Mouse (Mus musculus): ENCODE results near the gene E130309D02Rik. TPM values are rescaled to one million over a fixed set of nuclear protein-coding genes. Genes with fewer than 3 reads are reported as not detected.

Gene E130309D02Rik
- polyA plus RNA-seq, 1 experiment, result 22.3 TPM

DNA sequence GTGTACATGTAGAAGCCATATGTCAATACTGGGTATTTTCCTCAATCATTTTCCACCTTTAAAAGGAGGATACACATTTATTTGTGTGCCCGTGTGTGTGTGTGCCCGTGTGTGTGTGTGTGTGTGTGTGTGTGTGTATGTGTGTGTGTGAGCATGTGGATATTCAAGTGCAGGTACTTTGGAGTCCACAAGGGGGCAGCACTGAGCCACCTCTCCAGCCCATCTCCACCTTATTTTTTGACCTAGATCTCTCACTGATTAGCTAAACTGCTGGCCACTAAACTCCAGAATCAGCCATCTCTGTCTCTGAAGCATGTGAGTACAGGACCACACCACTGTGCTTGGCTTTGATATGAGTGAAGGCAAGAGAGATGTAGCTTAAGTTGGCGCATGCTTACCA, 20.3 kb downstream of the E130309D02Rik start:
- H3K27me3 ChIP-seq (ENCODE audit: control insufficient read depth, insufficient read depth, low read length, poor library complexity, severe bottlenecking), result peaks cover 4% of the 10 kb centered on the region

GRCm38 (mm10) chr5:143293404-143293803, 21.8 kb downstream of the E130309D02Rik start, which contains the start of gene Zfp853:
TSS of gene Zfp853 (minus strand) at chr5:143293623.
- Histone ChIP-seq H3K27ac (ENCODE audit: insufficient read depth, low read length) (no peak within 1 kb of the TSS), H3K4me1 (ENCODE audit: control insufficient read depth, insufficient read depth, low read length) (no peaks in the 10 kb centered on the region), H3K9me3 (replicated peaks; ENCODE audit: control insufficient read depth, insufficient read depth, low read length, poor library complexity, severe bottlenecking) (no peaks in the 10 kb centered on the region), H3K4me3 (ENCODE audit: low read depth, low read length) (peak within 1 kb of the TSS; percentile 65), H3K27me3 (ENCODE audit: control insufficient read depth, insufficient read depth, low read length, poor library complexity, severe bottlenecking) (peaks cover 4% of the 10 kb centered on the region), H3K9ac (ENCODE audit: low read depth, poor library complexity, severe bottlenecking) (peak within 1 kb of the TSS; percentile 77), H3K36me3 (ENCODE audit: control insufficient read depth, insufficient read depth, low read length, poor library complexity, severe bottlenecking) (no peaks in the 10 kb centered on the region)
- TF ChIP-seq EP300 (IDR thresholded peaks at IDR 0.05; ENCODE audit: insufficient read depth, low read depth, low read length) (no peak), POLR2A (IDR thresholded peaks at IDR 0.05; ENCODE audit: insufficient read depth, low read length) (no peak), CTCF (IDR thresholded peaks at IDR 0.05; ENCODE audit: low read depth, low read length) (no peak)

More for the DNA sequence above, 20.3 kb downstream of the E130309D02Rik start:
- Histone ChIP-seq H3K27ac (ENCODE audit: insufficient read depth, low read length) (no peak overlapping the region), H3K4me3 (ENCODE audit: low read depth, low read length) (no peak overlapping the region), H3K36me3 (ENCODE audit: control insufficient read depth, insufficient read depth, low read length, poor library complexity, severe bottlenecking) (no peaks in the 10 kb centered on the region), H3K9me3 (replicated peaks; ENCODE audit: control insufficient read depth, insufficient read depth, low read length, poor library complexity, severe bottlenecking) (no peaks in the 10 kb centered on the region), H3K9ac (ENCODE audit: low read depth, poor library complexity, severe bottlenecking) (no peak overlapping the region), H3K4me1 (ENCODE audit: control insufficient read depth, insufficient read depth, low read length) (no peaks in the 10 kb centered on the region)
- TF ChIP-seq EP300 (IDR thresholded peaks at IDR 0.05; ENCODE audit: insufficient read depth, low read depth, low read length), result no peak
- peak; percentile 55 for TF ChIP-seq CTCF (IDR thresholded peaks at IDR 0.05; ENCODE audit: low read depth, low read length)

DNA sequence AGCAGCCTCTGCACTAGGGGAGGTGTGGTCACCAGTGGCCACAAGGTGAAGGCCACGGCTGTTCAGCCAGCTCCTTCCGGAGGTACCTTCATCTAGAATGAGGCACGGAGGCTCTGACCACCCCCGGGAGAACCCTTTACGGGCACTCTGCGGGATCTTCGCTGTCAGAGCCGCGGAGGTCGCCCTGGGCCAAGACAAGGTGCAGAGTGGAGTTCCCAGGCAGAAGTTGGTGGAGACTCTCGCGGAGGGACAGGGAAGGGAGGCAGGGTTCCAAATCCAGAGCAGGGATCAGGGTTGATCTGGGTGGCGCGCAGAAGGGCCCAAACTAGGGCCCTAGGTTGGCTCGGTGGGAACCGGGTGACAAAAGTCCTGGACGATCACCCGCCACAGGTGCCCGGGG, 22.3 kb downstream of the E130309D02Rik start:
- H3K27ac ChIP-seq (ENCODE audit: insufficient read depth, low read length), result no peak overlapping the region
- no peak for TF ChIP-seq CTCF (IDR thresholded peaks at IDR 0.05; ENCODE audit: low read depth, low read length)
- TF ChIP-seq POLR2A (IDR thresholded peaks at IDR 0.05; ENCODE audit: insufficient read depth, low read length), result no peak
- no peak for TF ChIP-seq EP300 (IDR thresholded peaks at IDR 0.05; ENCODE audit: insufficient read depth, low read depth, low read length)

DNA sequence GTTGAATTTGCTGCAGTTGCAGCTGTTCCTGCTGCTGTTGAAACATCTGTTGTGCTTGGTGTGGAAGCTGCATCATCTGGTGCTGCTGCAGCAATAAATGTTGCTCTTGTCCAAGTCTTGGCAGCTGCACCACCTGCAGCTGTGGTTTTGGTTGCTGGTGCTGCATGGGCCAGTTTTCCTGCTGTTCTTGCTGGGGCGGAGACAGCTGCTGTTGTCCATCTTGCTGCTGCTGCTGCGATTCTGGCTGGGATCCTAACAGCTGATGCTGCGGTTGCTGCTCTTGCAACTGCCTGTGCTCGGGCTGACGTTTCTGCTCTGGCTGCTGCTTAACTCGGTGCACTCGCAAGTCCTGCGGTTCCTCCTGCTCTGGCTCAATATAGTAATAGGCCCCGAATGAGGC, 25.9 kb downstream of the E130309D02Rik start:
- Histone ChIP-seq H3K27me3 (ENCODE audit: control insufficient read depth, insufficient read depth, low read length, poor library complexity, severe bottlenecking) (peaks cover 4% of the 10 kb centered on the region), H3K9ac (ENCODE audit: low read depth, poor library complexity, severe bottlenecking) (no peak overlapping the region), H3K9me3 (replicated peaks; ENCODE audit: control insufficient read depth, insufficient read depth, low read length, poor library complexity, severe bottlenecking) (no peaks in the 10 kb centered on the region), H3K36me3 (ENCODE audit: control insufficient read depth, insufficient read depth, low read length, poor library complexity, severe bottlenecking) (no peaks in the 10 kb centered on the region), H3K4me1 (ENCODE audit: control insufficient read depth, insufficient read depth, low read length) (no peaks in the 10 kb centered on the region), H3K27ac (ENCODE audit: insufficient read depth, low read length) (no peak overlapping the region), H3K4me3 (ENCODE audit: low read depth, low read length) (no peak overlapping the region)
- TF ChIP-seq CTCF (IDR thresholded peaks at IDR 0.05; ENCODE audit: low read depth, low read length) (no peak), EP300 (IDR thresholded peaks at IDR 0.05; ENCODE audit: insufficient read depth, low read depth, low read length) (no peak), POLR2A (IDR thresholded peaks at IDR 0.05; ENCODE audit: insufficient read depth, low read length) (no peak)

More for the DNA sequence above, 22.3 kb downstream of the E130309D02Rik start:
- no peaks in the 10 kb centered on the region for H3K36me3 ChIP-seq (ENCODE audit: control insufficient read depth, insufficient read depth, low read length, poor library complexity, severe bottlenecking)
- no peaks in the 10 kb centered on the region for H3K4me1 ChIP-seq (ENCODE audit: control insufficient read depth, insufficient read depth, low read length)
- H3K9me3 ChIP-seq (replicated peaks; ENCODE audit: control insufficient read depth, insufficient read depth, low read length, poor library complexity, severe bottlenecking), result no peaks in the 10 kb centered on the region
- peak overlapping the region; percentile 65 for H3K4me3 ChIP-seq (ENCODE audit: low read depth, low read length)
- peak overlapping the region; percentile 77 for H3K9ac ChIP-seq (ENCODE audit: low read depth, poor library complexity, severe bottlenecking)
- H3K27me3 ChIP-seq (ENCODE audit: control insufficient read depth, insufficient read depth, low read length, poor library complexity, severe bottlenecking), result peaks cover 4% of the 10 kb centered on the region

DNA sequence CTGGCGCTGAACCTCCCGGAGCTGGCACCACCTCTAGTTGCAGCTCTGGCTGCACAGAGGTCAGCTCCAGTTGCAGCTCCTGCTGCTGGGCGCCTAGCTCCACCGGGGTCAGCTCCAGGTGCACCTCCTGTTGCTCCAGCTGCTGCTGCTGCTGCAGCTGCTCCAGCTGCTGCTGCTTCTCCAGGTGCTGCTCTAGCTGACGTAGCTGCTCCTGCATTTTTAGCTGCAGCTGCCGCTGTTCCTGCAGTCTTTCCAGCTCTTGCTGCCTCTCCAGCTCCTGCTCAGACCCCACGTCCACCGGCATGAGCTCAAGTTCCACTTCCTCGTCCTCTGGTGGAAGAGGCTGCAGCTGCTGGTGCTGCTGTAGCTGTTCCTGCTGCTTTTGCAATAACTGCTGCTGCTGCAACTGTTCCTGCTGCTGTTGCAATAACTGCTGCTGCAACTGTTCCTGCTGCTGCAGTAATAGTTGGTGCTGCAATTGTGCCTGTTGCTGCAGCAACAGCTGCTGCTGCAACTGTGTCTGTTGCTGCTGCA, 26.7 kb downstream of the E130309D02Rik start:
- H3K27me3 ChIP-seq (ENCODE audit: control insufficient read depth, insufficient read depth, low read length, poor library complexity, severe bottlenecking), result peaks cover 3% of the 10 kb centered on the region
- no peaks in the 10 kb centered on the region for H3K4me1 ChIP-seq (ENCODE audit: control insufficient read depth, insufficient read depth, low read length)
- TF ChIP-seq POLR2A (IDR thresholded peaks at IDR 0.05; ENCODE audit: insufficient read depth, low read length), result no peak
- TF ChIP-seq CTCF (IDR thresholded peaks at IDR 0.05; ENCODE audit: low read depth, low read length), result no peak
- TF ChIP-seq EP300 (IDR thresholded peaks at IDR 0.05; ENCODE audit: insufficient read depth, low read depth, low read length), result no peak

DNA sequence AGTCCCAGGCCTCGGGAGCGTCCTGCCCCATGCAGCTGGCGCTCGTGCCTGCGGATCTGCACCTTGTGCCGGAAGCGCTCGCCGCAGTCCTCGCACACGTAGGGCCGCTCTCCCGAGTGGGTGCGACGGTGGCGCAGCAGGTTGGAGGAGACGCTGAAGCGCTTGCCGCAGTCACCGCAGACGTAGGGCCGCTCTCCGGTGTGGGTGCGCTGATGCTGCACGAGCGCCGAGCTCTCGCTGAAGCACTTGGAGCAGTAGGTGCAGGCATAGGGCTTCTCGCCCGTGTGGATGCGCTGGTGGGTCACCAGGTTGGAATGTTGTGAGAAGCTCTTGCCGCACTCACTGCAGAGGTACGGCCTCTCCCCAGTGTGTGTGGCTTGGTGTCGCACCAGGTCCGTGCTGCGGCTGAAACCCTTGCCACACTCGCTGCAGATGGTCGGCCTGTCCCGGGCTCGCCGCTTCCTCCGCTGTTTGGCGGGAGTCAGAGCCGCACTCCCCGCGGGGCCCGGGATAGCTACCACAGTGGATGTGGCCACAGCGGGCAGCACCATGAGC, 27.3 kb downstream of the E130309D02Rik start:
- peak overlapping the region; percentile 34 for H3K9ac ChIP-seq (ENCODE audit: low read depth, poor library complexity, severe bottlenecking)
- TF ChIP-seq CTCF (IDR thresholded peaks at IDR 0.05; ENCODE audit: low read depth, low read length), result no peak
- no peak for TF ChIP-seq POLR2A (IDR thresholded peaks at IDR 0.05; ENCODE audit: insufficient read depth, low read length)
- no peak for TF ChIP-seq EP300 (IDR thresholded peaks at IDR 0.05; ENCODE audit: insufficient read depth, low read depth, low read length)
- H3K27ac ChIP-seq (ENCODE audit: insufficient read depth, low read length), result no peak overlapping the region
- peak overlapping the region; percentile 38 for H3K4me3 ChIP-seq (ENCODE audit: low read depth, low read length)
- H3K9me3 ChIP-seq (replicated peaks; ENCODE audit: control insufficient read depth, insufficient read depth, low read length, poor library complexity, severe bottlenecking), result no peaks in the 10 kb centered on the region
- H3K4me1 ChIP-seq (ENCODE audit: control insufficient read depth, insufficient read depth, low read length), result no peaks in the 10 kb centered on the region
- H3K36me3 ChIP-seq (ENCODE audit: control insufficient read depth, insufficient read depth, low read length, poor library complexity, severe bottlenecking), result no peaks in the 10 kb centered on the region
- H3K27me3 ChIP-seq (ENCODE audit: control insufficient read depth, insufficient read depth, low read length, poor library complexity, severe bottlenecking), result no peaks in the 10 kb centered on the region

More for the DNA sequence above, 26.7 kb downstream of the E130309D02Rik start:
- no peak overlapping the region for H3K27ac ChIP-seq (ENCODE audit: insufficient read depth, low read length)
- no peaks in the 10 kb centered on the region for H3K9me3 ChIP-seq (replicated peaks; ENCODE audit: control insufficient read depth, insufficient read depth, low read length, poor library complexity, severe bottlenecking)
- H3K36me3 ChIP-seq (ENCODE audit: control insufficient read depth, insufficient read depth, low read length, poor library complexity, severe bottlenecking), result no peaks in the 10 kb centered on the region
- H3K4me3 ChIP-seq (ENCODE audit: low read depth, low read length), result peak overlapping the region; percentile 38
- H3K9ac ChIP-seq (ENCODE audit: low read depth, poor library complexity, severe bottlenecking), result peak overlapping the region; percentile 34; the same call in 1 of the 2 replicates

Data from ES-Bruce4 (cell line).